Mouse (Mus musculus): ENCODE data around the gene Mamstr. TPM values are rescaled to one million over a fixed set of nuclear protein-coding genes. Genes with fewer than 3 reads are reported as not detected.
A peak's percentile ranks its signal among the peaks of the same experiment; 100 is the strongest.

Mamstr gene
- polyA plus RNA-seq, 1 experiment from 2014 or later: 2.8 TPM

- Histone ChIP-seq H3K4me2 (ENCODE audit: low read depth, severe bottlenecking) (no peak overlapping the region), H3K27me3 (ENCODE audit: control insufficient read depth, insufficient read depth, low read length) (peaks cover 16% of the 10 kb centered on the region), H3K27ac (replicated peaks; ENCODE audit: low read depth, low read length) (no peak overlapping the region), H3K36me3 (ENCODE audit: control insufficient read depth, insufficient read depth, low read length) (no peaks in the 10 kb centered on the region), H3K4me3 (ENCODE audit: low read depth, low read length) (no peak overlapping the region), H3K9ac (ENCODE audit: low read length) (no peak overlapping the region), H3K9me3 (ENCODE audit: control insufficient read depth, low read length) (no peaks in the 10 kb centered on the region), H3K4me1 (ENCODE audit: control insufficient read depth, insufficient read depth, low read length) (peaks cover 3% of the 10 kb centered on the region; the same call in 1 of the 2 replicates)
- ATAC-seq (ENCODE audit: insufficient number of reproducible peaks, low FRiP score, low TSS enrichment, low read depth) (no peak), DNase-seq (ENCODE audit: low spot score) (no peak)
- WGBS: 95% methylated on average over 11 of the region's 11 CpGs
Measured at GRCm38 (mm10) chr7:45623507-45623906, 16.3 kb upstream of the Mamstr start.

- H3K36me3 ChIP-seq (ENCODE audit: control insufficient read depth, insufficient read depth, low read length): no peaks in the 10 kb centered on the region
- no peak overlapping the region for H3K4me3 ChIP-seq (ENCODE audit: low read depth, low read length)
- peaks cover 5% of the 10 kb centered on the region; the same call in 1 of the 2 replicates for H3K4me1 ChIP-seq (ENCODE audit: control insufficient read depth, insufficient read depth, low read length)
- no peak for ATAC-seq (ENCODE audit: insufficient number of reproducible peaks, low FRiP score, low TSS enrichment, low read depth)
- DNase-seq (ENCODE audit: low spot score): no peak
- no peak overlapping the region for H3K4me2 ChIP-seq (ENCODE audit: low read depth, severe bottlenecking)
- WGBS: 36% methylated on average over 3 of the region's 3 CpGs
- peaks cover 21% of the 10 kb centered on the region for H3K27me3 ChIP-seq (ENCODE audit: control insufficient read depth, insufficient read depth, low read length)
- no peak overlapping the region for H3K9ac ChIP-seq (ENCODE audit: low read length)
- no peak overlapping the region for H3K27ac ChIP-seq (replicated peaks; ENCODE audit: low read depth, low read length)
- no peaks in the 10 kb centered on the region for H3K9me3 ChIP-seq (ENCODE audit: control insufficient read depth, low read length)
Measured at GRCm38 (mm10) chr7:45624718-45625117, 15.1 kb upstream of the Mamstr start.

GRCm38 (mm10) chr7:45625481-45625880 is 14.3 kb upstream of the Mamstr start:
- Histone ChIP-seq H3K27ac (replicated peaks; ENCODE audit: low read depth, low read length) (no peak overlapping the region), H3K4me3 (ENCODE audit: low read depth, low read length) (no peak overlapping the region), H3K4me2 (ENCODE audit: low read depth, severe bottlenecking) (no peak overlapping the region), H3K27me3 (ENCODE audit: control insufficient read depth, insufficient read depth, low read length) (peaks cover 21% of the 10 kb centered on the region), H3K9me3 (ENCODE audit: control insufficient read depth, low read length) (no peaks in the 10 kb centered on the region), H3K9ac (ENCODE audit: low read length) (no peak overlapping the region), H3K4me1 (ENCODE audit: control insufficient read depth, insufficient read depth, low read length) (peaks cover 5% of the 10 kb centered on the region; the same call in 1 of the 2 replicates), H3K36me3 (ENCODE audit: control insufficient read depth, insufficient read depth, low read length) (no peaks in the 10 kb centered on the region)
- ATAC-seq (ENCODE audit: insufficient number of reproducible peaks, low FRiP score, low TSS enrichment, low read depth) (no peak), DNase-seq (ENCODE audit: low spot score) (no peak)
- 94% methylated on average over 8 of the region's 8 CpGs for WGBS

DNA sequence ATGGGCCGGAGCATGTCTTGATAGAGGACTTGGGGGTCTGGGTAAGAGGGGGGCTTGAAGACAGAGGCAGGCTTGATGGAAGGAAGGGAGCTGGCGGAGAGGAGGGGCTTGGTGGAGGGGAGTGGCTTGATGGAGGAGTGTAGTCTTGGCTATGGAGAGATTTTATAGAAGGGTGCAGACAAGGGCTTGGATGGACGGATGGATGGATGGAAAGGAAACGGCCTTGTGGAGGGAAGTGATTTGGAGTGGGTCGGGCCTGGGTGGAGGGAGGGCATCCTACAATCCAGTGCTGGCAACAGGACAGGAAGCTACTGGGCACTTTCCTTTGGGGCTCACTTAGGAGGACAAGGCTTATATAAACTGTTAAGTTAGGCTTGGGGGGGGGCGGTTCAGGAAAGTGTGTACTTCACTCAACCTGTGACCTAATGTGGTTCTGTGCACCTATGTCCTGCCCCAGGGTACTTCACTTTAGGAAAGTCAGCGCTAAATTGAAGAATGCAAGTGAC is 13.2 kb upstream of the Mamstr start:
- DNase-seq (ENCODE audit: low spot score) (no peak), ATAC-seq (ENCODE audit: insufficient number of reproducible peaks, low FRiP score, low TSS enrichment, low read depth) (no peak)
- Histone ChIP-seq H3K36me3 (ENCODE audit: control insufficient read depth, insufficient read depth, low read length) (no peaks in the 10 kb centered on the region), H3K27ac (replicated peaks; ENCODE audit: low read depth, low read length) (no peak overlapping the region), H3K27me3 (ENCODE audit: control insufficient read depth, insufficient read depth, low read length) (peaks cover 21% of the 10 kb centered on the region), H3K9me3 (ENCODE audit: control insufficient read depth, low read length) (no peaks in the 10 kb centered on the region), H3K4me3 (ENCODE audit: low read depth, low read length) (no peak overlapping the region), H3K9ac (ENCODE audit: low read length) (no peak overlapping the region), H3K4me1 (ENCODE audit: control insufficient read depth, insufficient read depth, low read length) (peaks cover 5% of the 10 kb centered on the region; the same call in 1 of the 2 replicates), H3K4me2 (ENCODE audit: low read depth, severe bottlenecking) (no peak overlapping the region)
- 86% methylated on average over 7 of the region's 7 CpGs for WGBS

DNA sequence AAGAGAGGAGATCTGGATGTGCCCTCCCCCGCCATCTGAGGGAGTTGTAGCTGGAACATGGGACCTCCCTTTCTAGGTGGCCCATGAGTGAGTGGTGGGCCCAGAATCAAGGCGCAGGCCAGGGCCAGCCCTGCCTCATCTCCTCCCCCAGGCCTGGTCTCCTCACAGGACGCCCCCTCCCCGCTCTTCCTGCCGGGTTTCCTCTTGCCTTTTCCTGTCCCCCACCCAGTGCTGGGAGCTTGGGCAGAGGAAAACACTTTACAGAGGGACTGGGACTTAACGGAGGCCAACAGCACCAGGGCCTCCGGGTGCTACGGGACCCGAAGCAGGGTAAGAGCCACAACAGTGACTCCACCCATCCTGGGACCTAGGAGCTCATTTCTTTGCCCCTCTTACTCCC is 12.5 kb upstream of the Mamstr start, which contains the start of gene Rasip1:
Gene Rasip1, plus strand, starts transcription at position 228 of the 400 bp plus-strand sequence.
- WGBS: 79% methylated on average over 9 of the region's 9 CpGs
- Histone ChIP-seq H3K27me3 (ENCODE audit: control insufficient read depth, insufficient read depth, low read length) (peaks cover 21% of the 10 kb centered on the region), H3K27ac (replicated peaks; ENCODE audit: low read depth, low read length) (0 out of 2 replicates have a peak within 1 kb of the TSS, but pooled peaks have one; percentile 26), H3K4me3 (ENCODE audit: low read depth, low read length) (peak within 1 kb of the TSS; percentile 51), H3K9me3 (ENCODE audit: control insufficient read depth, low read length) (no peaks in the 10 kb centered on the region), H3K36me3 (ENCODE audit: control insufficient read depth, insufficient read depth, low read length) (no peaks in the 10 kb centered on the region), H3K4me2 (ENCODE audit: low read depth, severe bottlenecking) (peak within 1 kb of the TSS; percentile 97), H3K9ac (ENCODE audit: low read length) (peak within 1 kb of the TSS; percentile 72), H3K4me1 (ENCODE audit: control insufficient read depth, insufficient read depth, low read length) (peaks cover 6% of the 10 kb centered on the region)
- DNase-seq (ENCODE audit: low spot score) (no peak), ATAC-seq (ENCODE audit: insufficient number of reproducible peaks, low FRiP score, low TSS enrichment, low read depth) (no peak)

- 1% methylated on average over 99 of the region's 105 CpGs for WGBS
- ATAC-seq (ENCODE audit: insufficient number of reproducible peaks, low FRiP score, low TSS enrichment, low read depth) (peak; percentile 61), DNase-seq (ENCODE audit: low spot score) (peak; percentile 93)
- peak overlapping the region; percentile 97 for H3K4me2 ChIP-seq (ENCODE audit: low read depth, severe bottlenecking)
- no peaks in the 10 kb centered on the region for H3K36me3 ChIP-seq (ENCODE audit: control insufficient read depth, insufficient read depth, low read length)
- H3K27me3 ChIP-seq (ENCODE audit: control insufficient read depth, insufficient read depth, low read length): peaks cover 25% of the 10 kb centered on the region
- no peak overlapping the region for H3K27ac ChIP-seq (replicated peaks; ENCODE audit: low read depth, low read length)
- no peaks in the 10 kb centered on the region for H3K9me3 ChIP-seq (ENCODE audit: control insufficient read depth, low read length)
- H3K4me1 ChIP-seq (ENCODE audit: control insufficient read depth, insufficient read depth, low read length): peaks cover 12% of the 10 kb centered on the region
- peak overlapping the region; percentile 72 for H3K9ac ChIP-seq (ENCODE audit: low read length)
- H3K4me3 ChIP-seq (ENCODE audit: low read depth, low read length): peak overlapping the region; percentile 51
Measured at GRCm38 (mm10) chr7:45628364-45629294, 11.1 kb upstream of the Mamstr start.

GRCm38 (mm10) chr7:45630064-45630907 is 9.5 kb upstream of the Mamstr start:
- H3K27me3 ChIP-seq (ENCODE audit: control insufficient read depth, insufficient read depth, low read length): peaks cover 25% of the 10 kb centered on the region
- WGBS: 73% methylated on average over 23 of the region's 23 CpGs
- no peaks in the 10 kb centered on the region for H3K36me3 ChIP-seq (ENCODE audit: control insufficient read depth, insufficient read depth, low read length)
- ATAC-seq (ENCODE audit: insufficient number of reproducible peaks, low FRiP score, low TSS enrichment, low read depth) (no peak), DNase-seq (ENCODE audit: low spot score) (no peak)
- H3K4me1 ChIP-seq (ENCODE audit: control insufficient read depth, insufficient read depth, low read length): peaks cover 12% of the 10 kb centered on the region
- no peak overlapping the region for H3K4me2 ChIP-seq (ENCODE audit: low read depth, severe bottlenecking)
- H3K27ac ChIP-seq (replicated peaks; ENCODE audit: low read depth, low read length): no peak overlapping the region
- no peak overlapping the region for H3K4me3 ChIP-seq (ENCODE audit: low read depth, low read length)
- H3K9ac ChIP-seq (ENCODE audit: low read length): no peak overlapping the region
- H3K9me3 ChIP-seq (ENCODE audit: control insufficient read depth, low read length): no peaks in the 10 kb centered on the region

DNA sequence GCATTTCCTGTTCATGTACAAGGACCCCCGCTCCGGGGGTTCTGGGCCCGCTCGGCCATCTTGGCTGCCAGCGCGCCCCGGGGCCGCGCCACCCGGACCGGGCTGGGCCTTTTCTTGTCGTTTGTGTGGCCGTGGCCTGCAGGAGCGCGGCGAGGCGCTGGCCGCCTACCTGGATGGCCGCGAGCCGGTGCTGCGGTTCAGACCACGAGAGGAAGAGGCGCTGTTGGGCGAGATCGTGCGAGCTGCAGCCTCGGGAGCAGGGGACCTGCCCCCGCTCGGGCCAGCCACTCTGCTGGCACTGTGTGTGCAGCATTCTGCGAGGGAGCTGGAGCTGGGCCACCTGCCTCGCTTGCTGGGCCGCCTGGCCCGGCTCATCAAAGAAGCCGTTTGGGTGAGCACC is 7.3 kb upstream of the Mamstr start:
- Histone ChIP-seq H3K9ac (ENCODE audit: low read length) (peak overlapping the region; percentile 68), H3K9me3 (ENCODE audit: control insufficient read depth, low read length) (no peaks in the 10 kb centered on the region), H3K36me3 (ENCODE audit: control insufficient read depth, insufficient read depth, low read length) (0 out of 2 replicates have a peak, but pooled peaks cover 2% of the 10 kb centered on the region), H3K27ac (replicated peaks; ENCODE audit: low read depth, low read length) (no peak overlapping the region), H3K4me3 (ENCODE audit: low read depth, low read length) (peak overlapping the region; percentile 17; the same call in 1 of the 2 replicates), H3K27me3 (ENCODE audit: control insufficient read depth, insufficient read depth, low read length) (peaks cover 20% of the 10 kb centered on the region), H3K4me2 (ENCODE audit: low read depth, severe bottlenecking) (peak overlapping the region; percentile 36), H3K4me1 (ENCODE audit: control insufficient read depth, insufficient read depth, low read length) (peaks cover 12% of the 10 kb centered on the region)
- no peak for ATAC-seq (ENCODE audit: insufficient number of reproducible peaks, low FRiP score, low TSS enrichment, low read depth)
- DNase-seq (ENCODE audit: low spot score): peak; percentile 68
- WGBS: 13% methylated on average over 35 of the region's 35 CpGs
